7 mouse cellular contexts compared by ENCODE assay signal in genomic region chr1:131351436-131351835, GRCm38 (mm10).
DNase-seq lines count a peak whose midpoint lies in the region; ATAC-seq lines count a peak whose summit lies in the region.

No protein-coding gene starts in this region.

- no peak for ATAC-seq in granulocyte monocyte progenitor cell, adult 5-6 weeks (replicated peaks; ENCODE audit: poor library complexity, severe bottlenecking)

- peak; percentile 27 for DNase-seq in Muller cell, postnatal 12 days (ENCODE audit: inconsistent ontology term)
- DNase-seq in brain, adult 2 months (ENCODE audit: low read depth, low spot score): peak; percentile 97
- peak; percentile 27 to 67 for DNase-seq in frontal cortex, adult 2 months (ENCODE audit: extremely low spot score in 1 of 2, low spot score in 1 of 2)
- peak; percentile 29 to 72 for DNase-seq in left cerebral cortex, postnatal 25 days (ENCODE audit: low spot score in 2 of 2)
- DNase-seq in urinary bladder, adult 2 months (ENCODE audit: low spot score): no peak
- no peak for DNase-seq in thymus, postnatal 10 days (ENCODE audit: low spot score in 2 of 2)

- intact Hi-C loops in left cerebral cortex, postnatal 25 days (cut with DNase I): no loop called here

Comparison
In these comparisons a context has a peak if more than half of its experiments do, and no peak if none do; other contexts are left out.
1. DNase-seq: peak in Muller cell, postnatal 12 days (single experiment), brain, adult 2 months (single experiment), frontal cortex, adult 2 months (2 of 2) and left cerebral cortex, postnatal 25 days (2 of 2); none in urinary bladder, adult 2 months (single experiment) and thymus, postnatal 10 days (0 of 2).